Mouse (Mus musculus) olfactory bulb, adult 2 months (tissue): Measurements from ENCODE around the gene Gpr3.

Experiments
- CTCF ChIP-seq: fragments of 200-500 bp; IDR thresholded peaks from 2 replicates; pipeline ENCODE4 v1.5.1; 2012; ENCODE audit warnings: low read depth, mild to moderate bottlenecking, low read length, moderate library complexity; ENCODE audit not compliant: insufficient read depth
- POLR2A ChIP-seq: fragments of 200-500 bp; IDR thresholded peaks from 2 replicates; pipeline ENCODE4 v1.6.1; 2012; ENCODE audit warnings: mild to moderate bottlenecking, low read depth, low read length, moderate library complexity; ENCODE audit not compliant: insufficient read depth

DNA sequence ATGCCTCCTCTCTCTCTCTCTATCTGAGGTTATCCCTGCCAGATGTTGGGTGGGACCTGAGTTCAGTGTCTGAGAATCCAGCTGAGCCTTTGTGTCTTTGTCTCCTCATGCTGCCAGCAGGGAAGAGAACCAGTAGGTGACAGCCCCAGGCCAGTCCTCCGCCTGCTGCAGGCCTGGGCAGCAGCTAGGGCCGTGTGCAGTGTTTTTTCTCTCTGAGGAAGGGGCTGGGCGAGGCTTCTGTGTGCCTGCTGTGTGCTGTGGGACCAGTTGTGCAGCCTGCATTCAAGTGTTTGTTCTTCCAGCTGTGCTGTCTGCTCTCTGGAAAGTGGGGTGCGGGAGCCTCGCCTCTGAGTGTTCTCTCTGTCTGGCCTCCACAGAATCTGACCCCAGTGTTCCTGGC, 11.5 kb upstream of the Gpr3 start:
- TF ChIP-seq POLR2A (no peak), CTCF (no peak)
